Mouse (Mus musculus) lung, postnatal 0 days (tissue): ENCODE measurements at regions not wholly inside any gene's neighbourhood (a gene's known extent, or its start where the extent isn't known, plus 50 kb on each side); places are given as distances from the start of the nearest gene placed in this dataset.

Experiments used
- ATAC-seq: fragments of 200-750 bp; cut with Nextera tagmentation; 2 replicates; pipeline ENCODE4 v1.8.0; 2017; ENCODE audit warnings: moderate library complexity
- DNase-seq: peaks from one replicate; pipeline ENCODE4 v3.0.0-alpha.2; 2016; ENCODE audit warnings: low spot score
- H3K27ac ChIP-seq: fragments of 300-500 bp; sonication (generic); 2 replicates; pipeline ENCODE4 v1.5.1; 2014; ENCODE audit warnings: antibody characterized with exemption, mild to moderate bottlenecking, low read length, mixed read lengths
- H3K27me3 ChIP-seq: fragments of 300-500 bp; sonication (generic); replicated peaks from 2 replicates; pipeline ENCODE4 v1.6.1; 2014; ENCODE audit warnings: low read length, mixed read lengths; ENCODE audit not compliant: insufficient read depth
- H3K36me3 ChIP-seq: fragments of 300-500 bp; sonication (generic); 2 replicates; pipeline ENCODE4 v1.6.1; 2014; ENCODE audit warnings: low read length, mixed read lengths; ENCODE audit not compliant: insufficient read depth
- H3K4me1 ChIP-seq: fragments of 300-500 bp; sonication (generic); 2 replicates; pipeline ENCODE4 v1.6.1; 2014; ENCODE audit warnings: antibody characterized with exemption, low read depth, low read length, mixed read lengths; ENCODE audit not compliant: insufficient read depth
- H3K4me2 ChIP-seq: fragments of 300-500 bp; sonication (generic); replicated peaks from 2 replicates; pipeline ENCODE4 v1.6.1; 2014; ENCODE audit warnings: low read depth, mild to moderate bottlenecking, low read length, moderate library complexity, mixed read lengths
- H3K4me3 ChIP-seq: fragments of 300-500 bp; sonication (generic); 2 replicates; pipeline ENCODE4 v1.5.1; 2014; ENCODE audit warnings: low read depth, low read length
- H3K9ac ChIP-seq: fragments of 300-500 bp; sonication (generic); replicated peaks from 2 replicates; pipeline ENCODE4 v1.6.1; 2014; ENCODE audit warnings: low read depth, mild to moderate bottlenecking
- H3K9me3 ChIP-seq: fragments of 300-500 bp; sonication (generic); 2 replicates; pipeline ENCODE4 v1.6.1; 2016; ENCODE audit warnings: low read length, mixed read lengths
- CTCF ChIP-seq: IDR thresholded peaks from 2 replicates; pipeline ENCODE4 v1.5.1; 2016; ENCODE audit warnings: antibody characterized with exemption, mild to moderate bottlenecking
- EP300 ChIP-seq: IDR thresholded peaks from 2 replicates; pipeline ENCODE4 v1.6.1; 2016; ENCODE audit warnings: antibody characterized with exemption, mild to moderate bottlenecking, control low read depth
- WGBS: fragments of 180-500 bp; shearing (Covaris S2); extraction: QIAGEN DNeasy Blood & Tissue Kit; methylation state at CpG from one replicate; pipeline ENCODE4 v1.1.7; 2014; 5-methylcytosine and 5-hydroxymethylcytosine counted together

GRCm38 (mm10) chr12:5496299-5496698 is 120.8 kb upstream of the Klhl29 start:
- 67% methylated on average over 4 of the region's 4 CpGs for WGBS
- Histone ChIP-seq H3K27me3 (no peaks in the 10 kb centered on the region), H3K9me3 (no peaks in the 10 kb centered on the region), H3K4me3 (no peak overlapping the region), H3K4me1 (peaks cover 6% of the 10 kb centered on the region; the same call in 1 of the 2 replicates), H3K9ac (no peak overlapping the region), H3K36me3 (no peaks in the 10 kb centered on the region), H3K27ac (no peak overlapping the region), H3K4me2 (no peak overlapping the region)
- ATAC-seq (no peak), DNase-seq (no peak)
- TF ChIP-seq CTCF (no peak), EP300 (no peak)

GRCm38 (mm10) chr12:5494657-5495512 is 119.4 kb upstream of the Klhl29 start:
- Histone ChIP-seq H3K36me3 (no peaks in the 10 kb centered on the region), H3K4me1 (peaks cover 6% of the 10 kb centered on the region; the same call in 1 of the 2 replicates), H3K27ac (no peak overlapping the region), H3K27me3 (no peaks in the 10 kb centered on the region), H3K4me2 (no peak overlapping the region), H3K9ac (no peak overlapping the region), H3K4me3 (no peak overlapping the region), H3K9me3 (no peaks in the 10 kb centered on the region)
- ATAC-seq, result peak; percentile 79
- 26% methylated on average over 7 of the region's 7 CpGs for WGBS
- DNase-seq, result peak; percentile 56
- TF ChIP-seq CTCF, result no peak

GRCm38 (mm10) chr12:5464250-5464899 is 88.9 kb upstream of the Klhl29 start:
- Histone ChIP-seq H3K4me3 (no peak overlapping the region), H3K36me3 (no peaks in the 10 kb centered on the region), H3K9ac (no peak overlapping the region), H3K9me3 (no peaks in the 10 kb centered on the region), H3K27me3 (no peaks in the 10 kb centered on the region), H3K27ac (no peak overlapping the region), H3K4me2 (0 out of 2 replicates have a peak overlapping the region, but pooled peaks have one; percentile 11), H3K4me1 (no peaks in the 10 kb centered on the region)
- WGBS, result 54% methylated on average over 9 of the region's 9 CpGs
- DNase-seq, result peak; percentile 11
- TF ChIP-seq CTCF, result no peak
- no peak for TF ChIP-seq EP300
- ATAC-seq, result peak; percentile 50

- DNase-seq (no peak), ATAC-seq (no peak)
- Histone ChIP-seq H3K27ac (no peak overlapping the region), H3K9ac (no peak overlapping the region), H3K4me3 (no peak overlapping the region), H3K4me2 (no peak overlapping the region), H3K27me3 (no peaks in the 10 kb centered on the region), H3K9me3 (no peaks in the 10 kb centered on the region), H3K36me3 (no peaks in the 10 kb centered on the region), H3K4me1 (no peaks in the 10 kb centered on the region)
- TF ChIP-seq EP300, result no peak
- peak; percentile 44 for TF ChIP-seq CTCF
- 77% methylated on average over 2 of the region's 2 CpGs for WGBS
These were observed 77.7 kb upstream of the Klhl29 start for GRCm38 (mm10) chr12:5453157-5453556.

GRCm38 (mm10) chr12:5443730-5444129 is 68.2 kb upstream of the Klhl29 start:
- H3K9ac ChIP-seq, result no peak overlapping the region
- no peak overlapping the region for H3K27ac ChIP-seq
- H3K9me3 ChIP-seq, result no peaks in the 10 kb centered on the region
- WGBS, result 51% methylated on average over 2 of the region's 2 CpGs
- DNase-seq (no peak), ATAC-seq (no peak)
- no peaks in the 10 kb centered on the region for H3K27me3 ChIP-seq
- H3K4me1 ChIP-seq, result no peaks in the 10 kb centered on the region
- no peak overlapping the region for H3K4me3 ChIP-seq
- no peak overlapping the region for H3K4me2 ChIP-seq
- no peaks in the 10 kb centered on the region for H3K36me3 ChIP-seq
- TF ChIP-seq CTCF, result no peak
- no peak for TF ChIP-seq EP300

DNA sequence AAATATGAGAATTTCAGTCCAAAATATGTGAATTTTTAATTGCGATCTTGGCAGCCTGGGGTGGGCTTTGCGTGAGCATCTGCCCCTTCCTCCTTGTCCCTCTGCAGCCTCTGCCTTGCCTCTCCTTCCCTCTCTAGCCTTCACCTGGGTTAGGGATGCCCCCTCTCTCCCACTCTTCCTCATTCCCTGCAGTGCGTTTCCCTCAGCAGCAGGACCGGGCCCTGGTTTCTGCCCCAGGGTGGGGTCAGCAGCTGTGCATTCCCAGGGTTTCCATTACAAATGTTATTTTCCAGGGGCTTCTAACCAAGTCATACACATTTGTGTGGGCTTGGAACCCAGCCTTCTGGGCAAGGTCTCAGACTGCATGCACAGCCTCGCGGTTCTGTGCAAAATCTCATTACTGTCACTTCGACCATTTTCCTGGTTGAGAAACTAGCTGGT is 67.6 kb upstream of the Klhl29 start:
- no peak overlapping the region for H3K9ac ChIP-seq

More for the DNA sequence above, 67.6 kb upstream of the Klhl29 start:
- WGBS, result 65% methylated on average over 7 of the region's 7 CpGs
- ATAC-seq (no peak), DNase-seq (no peak)
- H3K9me3 ChIP-seq, result no peaks in the 10 kb centered on the region
- H3K4me3 ChIP-seq, result no peak overlapping the region
- no peaks in the 10 kb centered on the region for H3K36me3 ChIP-seq
- no peak for TF ChIP-seq EP300
- no peak for TF ChIP-seq CTCF
- H3K4me2 ChIP-seq, result no peak overlapping the region
- no peak overlapping the region for H3K27ac ChIP-seq
- H3K27me3 ChIP-seq, result no peaks in the 10 kb centered on the region
- H3K4me1 ChIP-seq, result no peaks in the 10 kb centered on the region
